Mouse (Mus musculus) cerebellum, adult 2 months (tissue): Measurements from ENCODE around the gene Pde4a.

Experiments
- CTCF ChIP-seq: fragments of 200-500 bp; IDR thresholded peaks from 2 replicates; pipeline ENCODE4 v1.5.1; 2011; ENCODE audit warnings: low read depth, mild to moderate bottlenecking, control low read depth, low read length, moderate library complexity, borderline replicate concordance; ENCODE audit not compliant: insufficient read depth
- POLR2A ChIP-seq: fragments of 200-500 bp; IDR thresholded peaks from 2 replicates; pipeline ENCODE4 v1.6.1; 2011; ENCODE audit warnings: low read length, control low read depth, borderline replicate concordance; ENCODE audit not compliant: insufficient read depth

GRCm38 (mm10) chr9:21172364-21172763, 6.8 kb downstream of the Pde4a start:
- TF ChIP-seq POLR2A (no peak), CTCF (no peak)
